ENCODE assay signal across 11 mouse cellular contexts in genomic region chr17:25593411-25594261, GRCm38 (mm10). TPM values are rescaled to one million over a fixed set of nuclear protein-coding genes. Genes with fewer than 3 reads are reported as not detected.
DNase-seq lines count a peak whose midpoint lies in the region; ATAC-seq and TF ChIP-seq lines count a peak whose summit lies in the region.
"Had no signal": no experiment of that assay in that cellular context is flagged by ENCODE, and none has a peak within 500 bp of the region (broad histone marks: within the 10 kb centered on the region; RNA-seq: fewer than 3 reads in every experiment).

No protein-coding gene starts in this region.

- no peak overlapping the region for H3K27ac ChIP-seq in kidney, adult 2 months (ENCODE audit: insufficient read depth, low read depth, low read length)

- no peaks in the 10 kb centered on the region for H3K4me1 ChIP-seq in kidney, adult 2 months (ENCODE audit: control insufficient read depth, insufficient read depth, low read length)

- H3K4me3 ChIP-seq in kidney, adult 2 months (ENCODE audit: insufficient read depth, low read depth, low read length) = no peak overlapping the region

- no peak for TF ChIP-seq CTCF in kidney, adult 2 months (conservative IDR thresholded peaks at IDR 0.05; ENCODE audit: insufficient read depth, insufficient read length, low read depth, low read length)

- H3K27me3 ChIP-seq in kidney, adult 2 months (replicated peaks; ENCODE audit: control insufficient read depth, insufficient read depth, low read length) = no peaks in the 10 kb centered on the region

- 56% methylated on average over 22 of the region's 22 CpGs for WGBS in kidney, adult 2 months

- no peak for ATAC-seq in CD4-positive, CD25-positive, alpha-beta regulatory T cell, adult 4 months
- no peak for ATAC-seq in megakaryocyte progenitor cell, adult 5-6 weeks (replicated peaks; ENCODE audit: poor library complexity)

- no peaks in the 10 kb centered on the region for H3K36me3 ChIP-seq in kidney, adult 2 months (ENCODE audit: control insufficient read depth, insufficient read depth, low read length)

- TF ChIP-seq POLR2A in kidney, adult 2 months (IDR thresholded peaks at IDR 0.05; ENCODE audit: low read depth, low read length) = no peak

- DNase-seq in kidney, adult 2 months = peak; percentile 16
- no peak for DNase-seq in kidney, adult 11 months
- peak; percentile 44 for DNase-seq in embryo, embryonic 11.5 days (ENCODE audit: low read depth, low spot score)
- peak; percentile 91 for DNase-seq in forelimb bud, embryonic 11.5 days (ENCODE audit: low read depth, low spot score)
- peak; percentile 52 for DNase-seq in neural tube, embryonic 10.5 days (ENCODE audit: extremely low spot score, low spot score)
- no peak for DNase-seq in thymus, postnatal 25 days
- DNase-seq: adrenal gland, adult 2 months; cerebellum, adult 8-10 months had no signal

RNA-seq across cellular contexts. Expression of gene Lmf1, which starts 14.8 kb away (rescaled TPM):
- 31.6 and 35.4 TPM in 2 replicates for polyA plus RNA-seq in kidney, adult 2 months (2012; rRNA removed)
- polyA plus RNA-seq in CD4-positive, CD25-positive, alpha-beta regulatory T cell, adult 4 months (2017; shearing (Covaris generic)) = 10 to 100 TPM; 22.0 to 26.0 TPM
- total RNA-seq in megakaryocyte progenitor cell, adult 5-6 weeks (2015) = 23.2 and 25.6 TPM in 2 replicates
- total RNA-seq in megakaryocyte progenitor cell, adult 5-6 weeks (2017) = 11.7 and 14.1 TPM in 2 replicates

RNA-seq across cellular contexts. Expression of gene Sox8, which starts 23.1 kb away (rescaled TPM):
- polyA plus RNA-seq in kidney, adult 2 months (2012; rRNA removed) = 0.70 and 0.76 TPM in 2 replicates
- not detected for polyA plus RNA-seq in CD4-positive, CD25-positive, alpha-beta regulatory T cell, adult 4 months (2017; shearing (Covaris generic))
- not detected in 2 replicates for total RNA-seq in megakaryocyte progenitor cell, adult 5-6 weeks (2015)
- total RNA-seq in megakaryocyte progenitor cell, adult 5-6 weeks (2017) = not detected in 2 replicates
- polyA plus RNA-seq: G1E had no signal

Comparison
In these comparisons a context has a peak if more than half of its experiments do, and no peak if none do; other contexts are left out.
1. DNase-seq: peak in kidney, adult 2 months (single experiment), embryo, embryonic 11.5 days (single experiment), forelimb bud, embryonic 11.5 days (single experiment) and neural tube, embryonic 10.5 days (single experiment); none in kidney, adult 11 months (single experiment) and thymus, postnatal 25 days (single experiment).